Comparison of ENCODE assay signal across 27 mouse cellular contexts in genomic region chr10:36773595-36773994, GRCm38 (mm10).
DNase-seq lines count a peak whose midpoint lies in the region; ATAC-seq and TF ChIP-seq lines count a peak whose summit lies in the region.
"Had no signal": no experiment of that assay in that cellular context is flagged by ENCODE, and none has a peak within 500 bp of the region (broad histone marks: within the 10 kb centered on the region; RNA-seq: fewer than 3 reads in every experiment).

No protein-coding gene starts in this region.

- H3K27ac ChIP-seq in forebrain, postnatal 0 days (ENCODE audit: low read depth, low read length): no peak overlapping the region
- no peak overlapping the region for H3K27ac ChIP-seq in forebrain, embryonic 15.5 days (replicated peaks)
- no peak overlapping the region for H3K27ac ChIP-seq in lung, embryonic 14.5 days (ENCODE audit: low read depth)
- H3K27ac ChIP-seq in heart, embryonic 12.5 days (ENCODE audit: poor library complexity, severe bottlenecking): no peak overlapping the region
- H3K27ac ChIP-seq: embryonic facial prominence, embryonic 13.5 days; forebrain, embryonic 13.5 days; heart, embryonic 15.5 days; kidney, postnatal 0 days; limb, embryonic 12.5 days; liver, embryonic 15.5 days; midbrain, embryonic 12.5 days; neural tube, embryonic 13.5 days had no signal

- no peaks in the 10 kb centered on the region for H3K4me1 ChIP-seq in forebrain, postnatal 0 days (ENCODE audit: insufficient read depth)
- H3K4me1 ChIP-seq in forebrain, embryonic 15.5 days: no peaks in the 10 kb centered on the region
- no peaks in the 10 kb centered on the region for H3K4me1 ChIP-seq in lung, embryonic 14.5 days (ENCODE audit: insufficient read depth)
- no peaks in the 10 kb centered on the region for H3K4me1 ChIP-seq in lung, adult 2 months (ENCODE audit: control insufficient read depth, insufficient read depth, low read length)
- H3K4me1 ChIP-seq in heart, embryonic 12.5 days (replicated peaks): no peaks in the 10 kb centered on the region
- H3K4me1 ChIP-seq: embryonic facial prominence, embryonic 13.5 days; forebrain, embryonic 13.5 days; heart, embryonic 15.5 days; limb, embryonic 12.5 days; liver, embryonic 15.5 days; midbrain, embryonic 12.5 days; neural tube, embryonic 13.5 days had no signal

- peak; percentile 36; the same call in 1 of the 2 replicates for TF ChIP-seq CTCF in forebrain, postnatal 0 days (IDR thresholded peaks at IDR 0.05; ENCODE audit: low read depth)
- no peak for TF ChIP-seq CTCF in lung, embryonic 14.5 days (IDR thresholded peaks at IDR 0.05; ENCODE audit: low read depth)
- TF ChIP-seq CTCF in lung, adult 2 months (IDR thresholded peaks at IDR 0.05; ENCODE audit: insufficient read depth, low read length): no peak

- no peak for TF ChIP-seq POLR2A in lung, adult 2 months (IDR thresholded peaks at IDR 0.05; ENCODE audit: borderline replicate concordance, extremely low read depth, low read depth, low read length)

- no peak overlapping the region for H3K4me3 ChIP-seq in forebrain, postnatal 0 days (ENCODE audit: low read depth, low read length)
- H3K4me3 ChIP-seq in forebrain, embryonic 15.5 days: no peak overlapping the region
- no peak overlapping the region for H3K4me3 ChIP-seq in lung, embryonic 14.5 days (ENCODE audit: low read depth, low read length)
- no peak overlapping the region for H3K4me3 ChIP-seq in lung, adult 2 months (replicated peaks; ENCODE audit: extremely low read depth, low read depth, low read length)
- H3K4me3 ChIP-seq in heart, embryonic 12.5 days: no peak overlapping the region
- H3K4me3 ChIP-seq: embryonic facial prominence, embryonic 13.5 days; erythroblast, embryonic 14.5 days; forebrain, embryonic 13.5 days; heart, embryonic 15.5 days; limb, embryonic 12.5 days; liver, embryonic 15.5 days; midbrain, embryonic 12.5 days; neural tube, embryonic 13.5 days had no signal

- no peak overlapping the region for H3K9ac ChIP-seq in forebrain, postnatal 0 days
- no peak overlapping the region for H3K9ac ChIP-seq in forebrain, embryonic 15.5 days (replicated peaks)
- H3K9ac ChIP-seq in lung, embryonic 14.5 days: no peak overlapping the region
- H3K9ac ChIP-seq in heart, embryonic 12.5 days: no peak overlapping the region
- H3K9ac ChIP-seq: embryonic facial prominence, embryonic 13.5 days; forebrain, embryonic 13.5 days; heart, embryonic 15.5 days; limb, embryonic 12.5 days; liver, embryonic 15.5 days; midbrain, embryonic 12.5 days; neural tube, embryonic 13.5 days had no signal

- H3K27me3 ChIP-seq in forebrain, postnatal 0 days (ENCODE audit: insufficient read depth, low read length): no peaks in the 10 kb centered on the region
- H3K27me3 ChIP-seq in forebrain, embryonic 15.5 days: no peaks in the 10 kb centered on the region
- no peaks in the 10 kb centered on the region for H3K27me3 ChIP-seq in lung, embryonic 14.5 days (ENCODE audit: insufficient read depth, low read length)
- H3K27me3 ChIP-seq in heart, embryonic 12.5 days (replicated peaks): no peaks in the 10 kb centered on the region
- H3K27me3 ChIP-seq: embryonic facial prominence, embryonic 13.5 days; forebrain, embryonic 13.5 days; heart, embryonic 15.5 days; limb, embryonic 12.5 days; liver, embryonic 15.5 days; midbrain, embryonic 12.5 days; neural tube, embryonic 13.5 days had no signal

- no peak overlapping the region for H3K4me2 ChIP-seq in forebrain, postnatal 0 days (ENCODE audit: low read depth)
- no peak overlapping the region for H3K4me2 ChIP-seq in forebrain, embryonic 15.5 days (replicated peaks)
- H3K4me2 ChIP-seq in lung, embryonic 14.5 days: no peak overlapping the region
- no peak overlapping the region for H3K4me2 ChIP-seq in heart, embryonic 12.5 days
- H3K4me2 ChIP-seq: embryonic facial prominence, embryonic 13.5 days; forebrain, embryonic 13.5 days; heart, embryonic 15.5 days; limb, embryonic 12.5 days; liver, embryonic 15.5 days; midbrain, embryonic 12.5 days; neural tube, embryonic 13.5 days had no signal

- H3K9me3 ChIP-seq in forebrain, postnatal 0 days (ENCODE audit: low read length): no peaks in the 10 kb centered on the region
- no peaks in the 10 kb centered on the region for H3K9me3 ChIP-seq in forebrain, embryonic 15.5 days
- no peaks in the 10 kb centered on the region for H3K9me3 ChIP-seq in lung, embryonic 14.5 days (ENCODE audit: low read depth, low read length)
- H3K9me3 ChIP-seq in heart, embryonic 12.5 days (replicated peaks): no peaks in the 10 kb centered on the region
- H3K9me3 ChIP-seq: embryonic facial prominence, embryonic 13.5 days; forebrain, embryonic 13.5 days; heart, embryonic 15.5 days; limb, embryonic 12.5 days; liver, embryonic 15.5 days; midbrain, embryonic 12.5 days; neural tube, embryonic 13.5 days had no signal

- H3K36me3 ChIP-seq in forebrain, postnatal 0 days (ENCODE audit: insufficient read depth): no peaks in the 10 kb centered on the region
- no peaks in the 10 kb centered on the region for H3K36me3 ChIP-seq in forebrain, embryonic 15.5 days
- H3K36me3 ChIP-seq in lung, embryonic 14.5 days (ENCODE audit: insufficient read depth): no peaks in the 10 kb centered on the region
- no peaks in the 10 kb centered on the region for H3K36me3 ChIP-seq in heart, embryonic 12.5 days
- H3K36me3 ChIP-seq: embryonic facial prominence, embryonic 13.5 days; heart, embryonic 15.5 days; limb, embryonic 12.5 days; liver, embryonic 15.5 days; midbrain, embryonic 12.5 days; neural tube, embryonic 13.5 days had no signal

- peak; percentile 32 for DNase-seq in forebrain, postnatal 0 days
- peak; percentile 4 for DNase-seq in lung, embryonic 14.5 days
- DNase-seq in lung, adult 2 months: no peak
- peak; percentile 41 to 49 for DNase-seq in right cerebral cortex, postnatal 10 days (ENCODE audit: low spot score in 2 of 2)
- DNase-seq in right cerebral cortex, adult 2 months (ENCODE audit: low spot score in 2 of 2): no peak
- DNase-seq: adrenal gland, postnatal 25 days; B cell, adult 2 months; cerebellum, adult 9-10 months; embryo, embryonic 11 days; gastrocnemius, postnatal 14 days; kidney, adult 8-10 months; kidney, postnatal 4 days; lung, postnatal 36 days; spleen, adult 18-20 months; thymus, postnatal 14 days had no signal

- peak; percentile 60 for ATAC-seq in forebrain, postnatal 0 days
- ATAC-seq in forebrain, embryonic 15.5 days (replicated peaks): no peak
- ATAC-seq in lung, embryonic 14.5 days (ENCODE audit: insufficient read depth): no peak
- no peak for ATAC-seq in heart, embryonic 12.5 days (ENCODE audit: insufficient number of reproducible peaks, low FRiP score)
- ATAC-seq: forebrain, embryonic 13.5 days; intestine, embryonic 16.5 days had no signal

Comparison
In these comparisons a context has a peak if more than half of its experiments do, and no peak if none do; other contexts are left out.
1. DNase-seq: peak in forebrain, postnatal 0 days (single experiment), lung, embryonic 14.5 days (single experiment) and right cerebral cortex, postnatal 10 days (2 of 2); none in lung, adult 2 months (single experiment) and right cerebral cortex, adult 2 months (0 of 2).